Mouse (Mus musculus) myocyte (in vitro differentiated cells): ENCODE data around the gene St6galnac6. TPM values are rescaled to one million over a fixed set of nuclear protein-coding genes. Genes with fewer than 3 reads are reported as not detected.

ENCODE experiments used
- H3K27me3 ChIP-seq: one replicate; pipeline ENCODE4 v1.6.1; 2011; ENCODE audit not compliant: control insufficient read depth, insufficient read depth, insufficient read length
- H3K36me3 ChIP-seq: one replicate; pipeline ENCODE4 v1.6.1; 2011; ENCODE audit not compliant: control insufficient read depth, insufficient read depth
- H3K4me2 ChIP-seq: one replicate; pipeline ENCODE4 v1.6.1; 2011; ENCODE audit warnings: low read depth, control low read depth
- H3K4me3 ChIP-seq: one replicate; pipeline ENCODE4 v1.5.1; 2011; ENCODE audit warnings: mild to moderate bottlenecking, control low read depth, moderate library complexity
- H3K79me2 ChIP-seq: one replicate; pipeline ENCODE4 v1.6.1; 2011; ENCODE audit not compliant: control insufficient read depth, insufficient read depth
- H3ac ChIP-seq: one replicate; pipeline ENCODE4 v1.6.1; 2011; ENCODE audit not compliant: control insufficient read depth, insufficient read length
- CEBPB ChIP-seq: IDR thresholded peaks from 2 replicates; pipeline ENCODE4 v1.6.1; 2011; ENCODE audit warnings: mild to moderate bottlenecking, moderate library complexity; ENCODE audit not compliant: poor library complexity, insufficient read depth, severe bottlenecking
- E2F4 ChIP-seq: IDR thresholded peaks from one replicate; pipeline ENCODE4 v1.6.1; 2011; ENCODE audit warnings: mild to moderate bottlenecking, control low read depth, moderate library complexity; ENCODE audit not compliant: insufficient read depth
- MAX ChIP-seq: IDR thresholded peaks from one replicate; pipeline ENCODE4 v1.6.1; 2011; ENCODE audit warnings: low read depth, mild to moderate bottlenecking, control low read depth
- MYOD1 ChIP-seq, 3 experiments: IDR thresholded peaks; one replicate each; pipeline ENCODE4 v1.6.1; 2011; ENCODE audit warnings: control low read depth in 2 of 3, low read depth in 2 of 3, mild to moderate bottlenecking in 2 of 3, moderate library complexity in 1 of 3; ENCODE audit not compliant: insufficient read length in 2 of 3, control insufficient read depth in 1 of 3
- MYOG ChIP-seq, 3 experiments: IDR thresholded peaks; one replicate each; pipeline ENCODE4 v1.6.1; 2011; ENCODE audit warnings: control low read depth in 2 of 3, low read depth in 2 of 3, mild to moderate bottlenecking in 2 of 3; ENCODE audit not compliant: insufficient read length in 2 of 3, control insufficient read depth in 1 of 3, insufficient read depth in 1 of 3
- POLR2A ChIP-seq: IDR thresholded peaks from one replicate; pipeline ENCODE4 v1.6.1; 2011; ENCODE audit warnings: low read depth, mild to moderate bottlenecking, control low read depth, moderate library complexity; ENCODE audit not compliant: insufficient read length
- POLR2AphosphoS2 ChIP-seq: IDR thresholded peaks from one replicate; pipeline ENCODE4 v1.6.1; 2011; ENCODE audit warnings: low read depth, control low read depth; ENCODE audit not compliant: insufficient read length
- REST ChIP-seq: IDR thresholded peaks from one replicate; pipeline ENCODE4 v1.6.1; 2011; ENCODE audit warnings: mild to moderate bottlenecking, control low read depth, moderate library complexity; ENCODE audit not compliant: insufficient read depth, insufficient read length
- SRF ChIP-seq: IDR thresholded peaks from one replicate; pipeline ENCODE4 v1.6.1; 2011; ENCODE audit warnings: low read depth; ENCODE audit not compliant: control insufficient read depth, insufficient read length
- TCF12 ChIP-seq: IDR thresholded peaks from one replicate; pipeline ENCODE4 v1.6.1; 2011; ENCODE audit warnings: mild to moderate bottlenecking, control low read depth; ENCODE audit not compliant: poor library complexity, insufficient read depth, severe bottlenecking
- TCF3 ChIP-seq: IDR thresholded peaks from one replicate; pipeline ENCODE4 v1.6.1; 2011; ENCODE audit warnings: low read depth, control low read depth; ENCODE audit not compliant: insufficient read length
- USF1 ChIP-seq: IDR thresholded peaks from one replicate; pipeline ENCODE4 v1.6.1; 2011; ENCODE audit warnings: low read depth, mild to moderate bottlenecking, control low read depth, moderate library complexity
- polyA plus RNA-seq: library from polyadenylated mRNA; unstranded; fragments of >200 nt; fragmentation: generic; extraction: Trizol; gene quantifications from one replicate; pipeline ENCODE4 v1.2.1, GENCODE M21; 2012; ENCODE audit warnings: missing spikeins

Gene St6galnac6
- polyA plus RNA-seq, 1 experiment, result 48.7 TPM

- no peak for TF ChIP-seq TCF3
- peak; percentile 49 for TF ChIP-seq POLR2A
- no peak for TF ChIP-seq REST
- TF ChIP-seq POLR2AphosphoS2, result peak; percentile 29
- TF ChIP-seq MYOG (IDR thresholded peaks at IDR 0.05; ENCODE audit: control insufficient read depth in 1 of 3, insufficient read depth in 1 of 3, insufficient read length in 2 of 3, low read depth in 2 of 3), result peak; percentile 77 to 97 (median 79)
- TF ChIP-seq TCF12, result peak; percentile 3
- peak; percentile 66 for TF ChIP-seq SRF
- TF ChIP-seq MYOD1 (IDR thresholded peaks at IDR 0.05; ENCODE audit: control insufficient read depth in 1 of 3, insufficient read length in 2 of 3, low read depth in 2 of 3), result peak; percentile 62 to 91 (median 81)
- H3K4me3 ChIP-seq, result peak overlapping the region; percentile 9
Observed at GRCm38 (mm10) chr2:32625873-32626694, 26.6 kb downstream of the St6galnac6 start.

GRCm38 (mm10) chr2:32627266-32628043, 27.9 kb downstream of the St6galnac6 start:
- Histone ChIP-seq H3K79me2 (peaks cover 9% of the 10 kb centered on the region), H3K27me3 (no peaks in the 10 kb centered on the region), H3K4me2 (peak overlapping the region; percentile 88), H3K4me3 (peak overlapping the region; percentile 28), H3ac (no peak overlapping the region), H3K36me3 (no peaks in the 10 kb centered on the region)
- TF ChIP-seq TCF12, result no peak
- no peak for TF ChIP-seq MYOG (IDR thresholded peaks at IDR 0.05; ENCODE audit: control insufficient read depth in 1 of 3, insufficient read depth in 1 of 3, insufficient read length in 2 of 3, low read depth in 2 of 3)
- TF ChIP-seq CEBPB, result no peak
- no peak for TF ChIP-seq POLR2A
- no peak for TF ChIP-seq SRF
- no peak for TF ChIP-seq USF1
- no peak for TF ChIP-seq MYOD1 (IDR thresholded peaks at IDR 0.05; ENCODE audit: control insufficient read depth in 1 of 3, insufficient read length in 2 of 3, low read depth in 2 of 3)
- no peak for TF ChIP-seq E2F4
- TF ChIP-seq MAX, result no peak
- no peak for TF ChIP-seq POLR2AphosphoS2
- no peak for TF ChIP-seq TCF3
- TF ChIP-seq REST, result no peak

More at GRCm38 (mm10) chr2:32625873-32626694, 26.6 kb downstream of the St6galnac6 start:
- Histone ChIP-seq H3K27me3 (no peaks in the 10 kb centered on the region), H3ac (no peak overlapping the region), H3K4me2 (peak overlapping the region; percentile 62), H3K79me2 (peaks cover 9% of the 10 kb centered on the region), H3K36me3 (no peaks in the 10 kb centered on the region)

GRCm38 (mm10) chr2:32628044-32628550, 28.6 kb downstream of the St6galnac6 start:
- Histone ChIP-seq H3ac (no peak overlapping the region), H3K79me2 (peaks cover 9% of the 10 kb centered on the region), H3K36me3 (no peaks in the 10 kb centered on the region), H3K4me3 (peak overlapping the region; percentile 28), H3K4me2 (peak overlapping the region; percentile 88), H3K27me3 (no peaks in the 10 kb centered on the region)
- TF ChIP-seq MYOD1 (IDR thresholded peaks at IDR 0.05; ENCODE audit: control insufficient read depth in 1 of 3, insufficient read length in 2 of 3, low read depth in 2 of 3) (peak in 1 of 3 experiments; percentile 15), TCF3 (no peak)

GRCm38 (mm10) chr2:32628729-32629128, 29.2 kb downstream of the St6galnac6 start:
- H3K79me2 ChIP-seq, result peaks cover 9% of the 10 kb centered on the region
- TF ChIP-seq MAX, result no peak
- peak; percentile 48 for TF ChIP-seq POLR2AphosphoS2
- TF ChIP-seq MYOD1 (IDR thresholded peaks at IDR 0.05; ENCODE audit: control insufficient read depth in 1 of 3, insufficient read length in 2 of 3, low read depth in 2 of 3), result peak in 1 of 3 experiments; percentile 3
- TF ChIP-seq E2F4, result no peak
- peak; percentile 60 for TF ChIP-seq POLR2A
- H3K27me3 ChIP-seq, result no peaks in the 10 kb centered on the region
- H3ac ChIP-seq, result no peak overlapping the region
- H3K36me3 ChIP-seq, result no peaks in the 10 kb centered on the region
- H3K4me2 ChIP-seq, result peak overlapping the region; percentile 88
- H3K4me3 ChIP-seq, result peak overlapping the region; percentile 28

GRCm38 (mm10) chr2:32629276-32629976, 29.9 kb downstream of the St6galnac6 start:
- no peaks in the 10 kb centered on the region for H3K36me3 ChIP-seq
- H3K27me3 ChIP-seq, result no peaks in the 10 kb centered on the region
- no peak overlapping the region for H3ac ChIP-seq
- TF ChIP-seq MYOG (IDR thresholded peaks at IDR 0.05; ENCODE audit: control insufficient read depth in 1 of 3, insufficient read depth in 1 of 3, insufficient read length in 2 of 3, low read depth in 2 of 3) (no peak), SRF (no peak), POLR2A (peak; percentile 59), POLR2AphosphoS2 (no peak), CEBPB (no peak)
- H3K79me2 ChIP-seq, result peaks cover 9% of the 10 kb centered on the region
- peak overlapping the region; percentile 88 for H3K4me2 ChIP-seq
- peak overlapping the region; percentile 28 for H3K4me3 ChIP-seq
